Mouse (Mus musculus) myocyte (in vitro differentiated cells): ENCODE measurements at regions not wholly inside any gene's neighbourhood (a gene's known extent, or its start where the extent isn't known, plus 50 kb on each side); places are given as distances from the start of the nearest gene placed in this dataset.

Source experiments
- MAX ChIP-seq: IDR thresholded peaks from one replicate; pipeline ENCODE4 v1.6.1; 2011; ENCODE audit warnings: low read depth, mild to moderate bottlenecking, control low read depth
- MYOG ChIP-seq, 3 experiments: IDR thresholded peaks; one replicate each; pipeline ENCODE4 v1.6.1; 2011; ENCODE audit warnings: control low read depth in 2 of 3, low read depth in 2 of 3, mild to moderate bottlenecking in 2 of 3; ENCODE audit not compliant: insufficient read length in 2 of 3, control insufficient read depth in 1 of 3, insufficient read depth in 1 of 3
- POLR2A ChIP-seq: IDR thresholded peaks from one replicate; pipeline ENCODE4 v1.6.1; 2011; ENCODE audit warnings: low read depth, mild to moderate bottlenecking, control low read depth, moderate library complexity; ENCODE audit not compliant: insufficient read length
- POLR2AphosphoS2 ChIP-seq: IDR thresholded peaks from one replicate; pipeline ENCODE4 v1.6.1; 2011; ENCODE audit warnings: low read depth, control low read depth; ENCODE audit not compliant: insufficient read length
- SRF ChIP-seq: IDR thresholded peaks from one replicate; pipeline ENCODE4 v1.6.1; 2011; ENCODE audit warnings: low read depth; ENCODE audit not compliant: control insufficient read depth, insufficient read length
- TCF12 ChIP-seq: IDR thresholded peaks from one replicate; pipeline ENCODE4 v1.6.1; 2011; ENCODE audit warnings: mild to moderate bottlenecking, control low read depth; ENCODE audit not compliant: poor library complexity, insufficient read depth, severe bottlenecking

DNA sequence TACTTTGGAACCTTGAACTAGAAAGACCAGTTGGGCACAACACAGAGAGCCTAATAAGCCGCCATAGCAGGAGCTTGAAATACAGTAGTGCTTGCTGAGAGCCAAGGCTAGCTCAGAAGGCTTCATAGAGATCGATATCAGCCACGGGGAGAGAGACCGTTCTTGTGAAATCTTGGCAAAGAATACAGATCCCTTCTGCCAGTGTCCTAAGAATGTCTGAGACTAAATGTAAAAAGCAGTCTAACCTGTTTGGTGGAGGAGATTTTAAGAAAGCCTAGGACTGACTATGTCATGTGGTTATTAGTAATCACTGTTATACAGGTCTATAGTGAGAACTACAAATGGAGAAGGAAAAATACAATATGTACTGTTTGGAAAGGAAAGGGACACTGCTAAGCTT lies 59.1 kb upstream of the Klf3 start:
- TF ChIP-seq MYOG (IDR thresholded peaks at IDR 0.05; ENCODE audit: control insufficient read depth in 1 of 3, insufficient read depth in 1 of 3, insufficient read length in 2 of 3, low read depth in 2 of 3) (no peak), TCF12 (no peak), MAX (no peak), POLR2A (no peak), POLR2AphosphoS2 (no peak), SRF (no peak)
